Mouse (Mus musculus) MEL (cell line): ENCODE measurements around the gene Oasl1.

Experiments used
- CTCF ChIP-seq, 3 experiments: IDR thresholded peaks in 2 of 3; conservative IDR thresholded peaks in 1 of 3; 2 replicates each; pipeline ENCODE4 v1.5.1; 2011 to 2012; ENCODE audit warnings: low read length in 3 of 3, low read depth in 2 of 3, mild to moderate bottlenecking in 2 of 3, improper control_type of control experiment in 1 of 3, inconsistent platforms in 1 of 3, mixed read lengths in 1 of 3, moderate library complexity in 1 of 3; ENCODE audit not compliant: control insufficient read depth in 1 of 3, insufficient read depth in 1 of 3, poor library complexity in 1 of 3, severe bottlenecking in 1 of 3
- EP300 ChIP-seq, 2 experiments: IDR thresholded peaks; 2 replicates each; pipeline ENCODE4 v1.6.1; 2011; ENCODE audit warnings: improper control_type of control experiment in 2 of 2, low read length in 2 of 2, low read depth in 1 of 2, mild to moderate bottlenecking in 1 of 2
- GATA1 ChIP-seq: IDR thresholded peaks from 2 replicates; pipeline ENCODE4 v1.6.1; 2011; ENCODE audit warnings: low read depth, low read length, improper control_type of control experiment
- HCFC1 ChIP-seq: IDR thresholded peaks from 2 replicates; pipeline ENCODE4 v1.6.1; 2012; ENCODE audit warnings: low read depth, mild to moderate bottlenecking, inconsistent platforms, low read length, improper control_type of control experiment, moderate library complexity
- MAFK ChIP-seq: IDR thresholded peaks from 2 replicates; pipeline ENCODE4 v1.6.1; 2011; ENCODE audit warnings: low read depth, mild to moderate bottlenecking, low read length, improper control_type of control experiment, borderline replicate concordance
- MXI1 ChIP-seq: IDR thresholded peaks from 2 replicates; pipeline ENCODE4 v1.6.1; 2011; ENCODE audit warnings: mild to moderate bottlenecking, low read depth, low read length, improper control_type of control experiment
- POLR2A ChIP-seq, 2 experiments: IDR thresholded peaks; 2 replicates each; pipeline ENCODE4 v1.6.1; 2011 to 2012; ENCODE audit warnings: low read length in 2 of 2, mild to moderate bottlenecking in 2 of 2, control low read depth in 1 of 2, improper control_type of control experiment in 1 of 2, low read depth in 1 of 2, moderate library complexity in 1 of 2; ENCODE audit not compliant: control insufficient read depth in 1 of 2, insufficient read depth in 1 of 2, poor library complexity in 1 of 2
- RAD21 ChIP-seq: IDR thresholded peaks from 2 replicates; pipeline ENCODE4 v1.6.1; 2011; ENCODE audit warnings: mild to moderate bottlenecking, low read depth, low read length, improper control_type of control experiment
- TBP ChIP-seq: IDR thresholded peaks from 2 replicates; pipeline ENCODE4 v1.8.0; 2011; ENCODE audit warnings: low read depth, low read length, improper control_type of control experiment

GRCm38 (mm10) chr5:114888995-114889394, 34.0 kb upstream of the Oasl1 start:
- TF ChIP-seq CTCF (IDR thresholded peaks at IDR 0.05 in 2 of 3, conservative IDR thresholded peaks at IDR 0.05 in 1 of 3; ENCODE audit: control insufficient read depth in 1 of 3, insufficient read depth in 1 of 3, low read depth in 2 of 3, low read length in 3 of 3, poor library complexity in 1 of 3, severe bottlenecking in 1 of 3) (no peak), MAFK (no peak), POLR2A (IDR thresholded peaks at IDR 0.05; ENCODE audit: control insufficient read depth in 1 of 2, insufficient read depth in 1 of 2, low read depth in 1 of 2, low read length in 2 of 2, poor library complexity in 1 of 2) (no peak), RAD21 (no peak), MXI1 (no peak), EP300 (IDR thresholded peaks at IDR 0.05; ENCODE audit: low read depth in 1 of 2, low read length in 2 of 2) (no peak), TBP (no peak), HCFC1 (no peak), GATA1 (no peak)
